Mouse (Mus musculus): ENCODE results near the gene Btrc.

The Btrc gene

GRCm38 (mm10) chr19:45472691-45473520 is 109.4 kb downstream of the Btrc start:
- DNase-seq (ENCODE audit: low spot score in 2 of 2) = peak in 1 of 2 experiments; percentile 51

GRCm38 (mm10) chr19:45474686-45475085 is 111.2 kb downstream of the Btrc start:
- DNase-seq (ENCODE audit: low spot score in 2 of 2) = no peak

- no peak for DNase-seq (ENCODE audit: low spot score in 2 of 2)
Measured at GRCm38 (mm10) chr19:45475928-45476553, 112.5 kb downstream of the Btrc start.

GRCm38 (mm10) chr19:45479548-45479947 is 116.0 kb downstream of the Btrc start:
- no peak for DNase-seq (ENCODE audit: low spot score in 2 of 2)

- DNase-seq (ENCODE audit: low spot score in 2 of 2) = no peak
Measured at GRCm38 (mm10) chr19:45480490-45480889, 117.0 kb downstream of the Btrc start.

- DNase-seq (ENCODE audit: low spot score in 2 of 2) = no peak
Measured at GRCm38 (mm10) chr19:45480951-45481350, 117.4 kb downstream of the Btrc start.

GRCm38 (mm10) chr19:45483470-45483869 is 119.9 kb downstream of the Btrc start:
- DNase-seq (ENCODE audit: low spot score in 2 of 2) = no peak

GRCm38 (mm10) chr19:45486206-45486991 is 122.9 kb downstream of the Btrc start:
- DNase-seq (ENCODE audit: low spot score in 2 of 2) = no peak

- no peak for DNase-seq (ENCODE audit: low spot score in 2 of 2)
Measured at GRCm38 (mm10) chr19:45486992-45487387, 123.5 kb downstream of the Btrc start.

- DNase-seq (ENCODE audit: low spot score in 2 of 2) = no peak
Measured at GRCm38 (mm10) chr19:45489961-45490360, 126.4 kb downstream of the Btrc start.

GRCm38 (mm10) chr19:45491246-45491645 is 127.7 kb downstream of the Btrc start:
- DNase-seq (ENCODE audit: low spot score in 2 of 2) = no peak

- DNase-seq (ENCODE audit: low spot score in 2 of 2) = no peak
Measured at GRCm38 (mm10) chr19:45494121-45494775, 130.7 kb downstream of the Btrc start.

- no peak for DNase-seq (ENCODE audit: low spot score in 2 of 2)
Measured at GRCm38 (mm10) chr19:45505446-45505845, 141.9 kb downstream of the Btrc start.

GRCm38 (mm10) chr19:45507531-45507930 is 144.0 kb downstream of the Btrc start:
- DNase-seq (ENCODE audit: low spot score in 2 of 2) = peak; percentile 24 to 30

GRCm38 (mm10) chr19:45510680-45511079 is 147.1 kb downstream of the Btrc start:
- no peak for DNase-seq (ENCODE audit: low spot score in 2 of 2)

- DNase-seq (ENCODE audit: low spot score in 2 of 2) = no peak
Measured at GRCm38 (mm10) chr19:45511406-45511805, 147.9 kb downstream of the Btrc start.

GRCm38 (mm10) chr19:45515341-45515740 is 151.8 kb downstream of the Btrc start:
- DNase-seq (ENCODE audit: low spot score in 2 of 2) = no peak

- no peak for DNase-seq (ENCODE audit: low spot score in 2 of 2)
Measured at GRCm38 (mm10) chr19:45516264-45516663, 152.7 kb downstream of the Btrc start.

- no peak for DNase-seq (ENCODE audit: low spot score in 2 of 2)
Measured at GRCm38 (mm10) chr19:45527382-45527781, 163.8 kb downstream of the Btrc start.

GRCm38 (mm10) chr19:45527931-45528534 is 164.5 kb downstream of the Btrc start:
- DNase-seq (ENCODE audit: low spot score in 2 of 2) = no peak

- no peak for DNase-seq (ENCODE audit: low spot score in 2 of 2)
Measured at GRCm38 (mm10) chr19:45529294-45529693, 165.8 kb downstream of the Btrc start.
